Mouse (Mus musculus): ENCODE data around the gene Tgtp2. TPM values are rescaled to one million over a fixed set of nuclear protein-coding genes. Genes with fewer than 3 reads are reported as not detected.
"Not testable (repeated sequence)": the region's sequence is repeated elsewhere in the genome, so short reads cannot be mapped to it uniquely, and the experiment has no call there.

Tgtp2 gene
- total RNA-seq, 2 experiments from 2014 or later = 0.17 TPM; not detected in 1

DNA sequence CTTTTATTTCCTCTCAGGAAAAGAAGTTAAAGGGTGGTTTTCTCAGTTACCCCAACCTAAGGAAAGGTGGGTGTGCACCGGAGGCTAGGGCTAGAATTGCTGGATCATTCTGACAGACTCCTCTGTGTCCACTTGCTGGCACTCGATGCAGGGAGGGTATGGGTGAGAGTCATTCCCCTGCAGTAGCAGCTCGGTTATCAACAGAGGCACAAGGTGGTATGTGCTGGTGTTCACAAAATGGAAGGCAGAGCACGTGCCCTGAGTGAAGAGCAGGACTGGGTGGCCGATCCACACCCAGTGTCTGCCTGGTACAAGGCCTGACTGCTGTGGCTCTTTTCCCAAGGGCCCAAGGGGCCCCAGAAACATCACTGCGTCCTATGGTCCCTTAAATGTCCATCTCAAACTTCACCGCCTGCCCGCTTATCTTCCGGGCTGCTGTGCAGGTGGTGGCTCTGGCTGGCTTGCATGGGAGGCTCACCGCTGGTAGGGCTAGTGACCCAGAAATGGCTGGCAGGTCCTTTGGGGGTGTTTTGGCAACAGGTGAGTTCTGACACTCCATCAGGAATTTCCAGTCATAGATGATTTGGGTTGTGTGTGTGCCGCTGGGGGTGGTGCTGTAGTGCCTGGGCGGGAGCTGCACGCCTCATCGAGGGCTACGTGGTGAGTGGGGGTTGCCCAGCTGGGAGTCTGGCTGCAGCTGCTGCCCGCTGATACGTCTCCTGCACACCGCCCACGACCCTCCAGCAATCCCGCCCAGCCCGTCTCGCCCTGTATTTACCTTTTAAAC, 24.0 kb upstream of the Tgtp2 start:
- no peak for DNase-seq (ENCODE audit: low spot score in 2 of 2)
- intact Hi-C loops (cut with DNase I) = no loop called here

DNA sequence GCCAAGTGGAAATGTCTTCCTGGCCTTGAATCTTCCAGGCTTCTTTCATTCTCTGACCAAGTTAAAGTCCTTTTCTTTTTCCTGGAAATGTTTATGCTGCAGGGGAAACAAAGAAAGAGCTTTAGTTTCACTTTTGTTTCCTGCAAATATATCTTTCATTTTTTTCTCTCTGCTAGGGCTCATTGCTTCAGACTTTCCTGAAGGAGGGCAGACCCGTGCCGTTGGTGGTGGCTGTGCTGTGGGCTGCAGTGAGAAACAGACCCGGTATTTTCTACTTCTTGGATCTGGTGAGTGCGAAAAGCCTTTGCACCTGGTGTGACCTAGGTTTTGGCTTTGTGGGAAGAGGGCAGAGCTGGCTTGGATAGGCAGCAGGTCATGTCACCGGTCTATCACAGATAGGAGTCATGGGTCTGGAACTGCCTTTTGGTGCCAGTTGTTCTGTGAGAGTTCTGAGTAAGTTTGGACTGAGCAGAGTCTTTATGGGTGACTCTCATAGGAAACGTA, 22.9 kb upstream of the Tgtp2 start:
- intact Hi-C loops (cut with DNase I) = no loop called here
- no peak for DNase-seq (ENCODE audit: low spot score in 2 of 2)

DNA sequence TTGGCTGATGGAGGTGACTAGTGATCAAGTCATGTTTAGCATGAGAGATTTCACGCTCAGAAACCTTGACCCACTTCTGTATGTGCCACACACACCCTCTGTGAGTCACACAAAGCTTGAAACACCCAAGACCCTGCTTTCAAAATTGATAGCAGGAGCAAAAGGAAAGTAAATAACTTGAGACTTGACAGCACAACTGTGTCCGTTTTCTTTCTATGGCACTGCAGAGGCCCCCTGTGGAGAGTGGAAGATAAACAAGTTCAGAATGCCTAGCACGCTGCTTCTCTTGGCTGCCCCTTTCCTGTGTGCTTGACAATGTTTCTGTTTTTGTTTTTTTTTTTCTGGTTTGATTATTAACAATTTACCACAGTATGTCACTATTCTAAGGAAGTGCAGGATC, 20.9 kb upstream of the Tgtp2 start:
- intact Hi-C loops (cut with DNase I) = no loop called here
- DNase-seq (ENCODE audit: low spot score in 2 of 2) = no peak

DNA sequence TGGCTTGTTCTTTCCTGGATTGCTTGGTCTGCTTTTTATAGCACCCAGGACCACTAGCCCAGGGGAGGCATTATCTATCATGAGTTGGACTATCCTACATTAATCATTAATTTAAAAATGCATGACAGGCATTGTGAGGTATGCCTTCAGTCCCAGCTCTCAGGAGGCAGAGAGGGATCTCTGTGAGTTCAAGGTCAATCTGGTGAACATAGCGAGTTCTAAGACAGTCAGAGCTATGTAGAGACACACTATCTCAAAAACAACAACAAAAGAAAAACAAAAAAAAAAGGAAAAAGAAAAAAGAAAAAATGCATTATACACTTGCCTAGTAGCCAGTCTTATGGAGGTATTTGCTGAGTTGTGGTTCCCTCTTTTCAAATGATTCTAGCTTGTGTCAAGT, 20.4 kb upstream of the Tgtp2 start:
- no peak for DNase-seq (ENCODE audit: low spot score in 2 of 2)
- intact Hi-C loops (cut with DNase I) = no loop called here

DNA sequence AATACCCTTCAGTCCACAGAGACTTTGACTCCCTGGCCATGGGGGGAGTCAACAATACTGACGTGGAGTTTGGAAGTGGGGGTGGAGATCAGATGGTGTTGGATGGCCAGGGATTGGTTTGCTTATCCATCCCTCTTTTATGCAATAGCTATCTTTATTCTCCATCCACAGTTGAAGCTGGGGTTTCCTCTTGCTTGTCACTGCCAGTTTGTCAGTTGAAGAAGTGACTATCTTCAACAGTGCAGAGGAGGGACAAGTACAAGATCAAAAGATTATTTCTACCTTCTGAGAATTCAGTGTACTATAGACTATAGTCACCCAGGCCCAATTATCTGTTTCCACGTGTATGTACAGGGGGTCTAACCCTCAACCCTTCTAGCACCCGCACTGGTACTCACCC, 19.8 kb upstream of the Tgtp2 start:
- DNase-seq (ENCODE audit: low spot score in 2 of 2) = no peak
- intact Hi-C loops (cut with DNase I) = no loop called here

DNA sequence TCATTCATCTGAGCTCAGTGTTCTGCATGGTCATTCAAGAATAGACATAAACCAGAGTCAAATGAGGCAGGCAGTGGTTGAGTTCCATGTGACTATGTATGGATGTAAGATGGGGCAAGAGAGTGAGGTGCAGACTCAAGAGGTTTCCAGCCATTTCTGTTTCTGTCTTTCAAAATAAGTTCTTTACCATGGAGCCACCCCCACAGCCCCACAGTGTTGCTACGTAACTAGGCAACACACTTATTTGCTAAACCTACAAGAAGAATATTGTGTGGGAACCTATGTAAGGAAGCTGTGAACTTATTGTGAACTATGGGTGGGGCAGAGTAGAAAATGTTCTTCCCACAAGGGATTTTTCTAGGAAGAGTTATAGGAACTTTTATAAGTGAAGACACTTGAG, 19.1 kb upstream of the Tgtp2 start:
- intact Hi-C loops (cut with DNase I) = no loop called here

DNA sequence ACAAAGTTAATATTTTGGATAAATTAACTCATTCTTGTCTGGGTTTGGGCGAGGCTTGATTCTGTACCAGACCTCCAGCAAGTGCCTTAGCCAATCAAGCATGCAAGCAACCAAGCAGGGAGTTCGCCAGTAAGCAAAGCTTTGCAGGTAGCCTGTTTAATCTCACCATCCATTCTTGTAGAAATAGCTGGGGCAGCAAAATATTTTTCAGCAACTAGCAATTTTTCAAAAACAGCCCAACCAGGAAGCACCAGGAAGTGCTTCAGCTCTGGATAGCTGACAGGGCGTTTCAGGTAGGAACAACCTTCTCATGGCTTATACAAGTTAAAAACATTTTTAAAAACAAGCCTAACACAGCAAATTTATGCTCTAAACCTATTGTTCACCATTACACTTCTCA, 17.9 kb upstream of the Tgtp2 start:
- DNase-seq (ENCODE audit: low spot score in 2 of 2) = no peak
- intact Hi-C loops (cut with DNase I) = no loop called here

More for the DNA sequence above, 19.1 kb upstream of the Tgtp2 start:
- DNase-seq (ENCODE audit: low spot score in 2 of 2) = peak; percentile 45 to 54

DNA sequence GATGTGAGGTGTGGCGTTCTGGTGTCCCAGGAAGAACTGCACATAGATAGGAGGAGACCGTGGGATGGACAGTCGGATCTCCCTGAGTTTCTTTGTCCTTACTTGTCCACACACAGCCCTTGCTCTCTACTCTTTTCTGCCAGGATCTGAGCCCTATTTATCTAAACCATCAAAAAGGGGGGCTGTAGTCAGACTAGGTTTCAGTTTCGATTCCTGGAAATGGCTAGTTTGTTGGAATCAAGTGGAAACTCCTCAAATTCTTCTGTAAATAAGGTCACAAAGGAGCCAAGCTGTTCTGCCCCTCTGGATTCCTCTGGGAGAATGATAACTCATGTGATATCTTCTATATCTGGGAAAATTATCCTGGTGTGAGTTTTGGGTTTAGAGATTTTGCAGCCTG, 17.4 kb upstream of the Tgtp2 start:
- intact Hi-C loops (cut with DNase I) = no loop called here

DNA sequence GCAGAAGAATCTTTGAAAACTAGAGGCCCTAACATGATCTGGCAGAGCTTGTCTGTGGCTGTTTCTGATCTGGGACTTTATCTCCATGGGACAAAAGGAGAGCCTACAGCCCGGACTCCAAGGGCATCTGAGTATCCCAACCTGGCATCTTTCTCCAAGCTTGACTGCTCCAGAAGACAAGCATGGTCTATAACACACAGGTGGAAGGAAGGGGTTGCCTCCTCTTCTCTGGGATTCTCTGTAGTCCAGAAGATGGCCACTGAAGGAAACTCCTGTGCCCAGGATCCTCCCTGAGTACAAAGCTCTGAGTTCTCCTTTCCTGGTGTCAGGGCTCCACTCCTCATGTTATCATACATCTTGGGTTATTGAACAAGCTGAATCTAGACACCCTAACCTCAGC, 16.6 kb upstream of the Tgtp2 start:
- intact Hi-C loops (cut with DNase I) = no loop called here
- DNase-seq (ENCODE audit: low spot score in 2 of 2) = no peak

More for the DNA sequence above, 17.4 kb upstream of the Tgtp2 start:
- no peak for DNase-seq (ENCODE audit: low spot score in 2 of 2)

DNA sequence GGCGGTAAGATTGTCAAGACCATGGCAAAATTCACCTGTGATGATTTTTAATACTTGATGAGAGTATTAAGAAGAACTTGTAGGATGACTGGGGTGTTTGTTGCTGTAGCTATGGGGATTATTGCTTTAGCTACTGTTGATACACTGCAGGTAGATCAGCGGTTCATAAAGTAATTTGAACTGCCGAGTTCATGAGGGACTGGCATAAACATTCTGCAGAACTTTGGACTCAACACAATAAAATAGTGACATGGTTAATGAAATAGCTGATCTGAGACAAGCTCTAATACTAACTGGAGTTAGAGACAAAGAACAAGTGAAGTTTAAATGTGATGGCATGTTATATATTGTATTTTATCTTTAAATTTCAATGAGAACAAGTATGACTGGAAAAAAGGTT, 14.7 kb upstream of the Tgtp2 start:
- intact Hi-C loops (cut with DNase I) = no loop called here
- DNase-seq (ENCODE audit: low spot score in 2 of 2) = no peak

DNA sequence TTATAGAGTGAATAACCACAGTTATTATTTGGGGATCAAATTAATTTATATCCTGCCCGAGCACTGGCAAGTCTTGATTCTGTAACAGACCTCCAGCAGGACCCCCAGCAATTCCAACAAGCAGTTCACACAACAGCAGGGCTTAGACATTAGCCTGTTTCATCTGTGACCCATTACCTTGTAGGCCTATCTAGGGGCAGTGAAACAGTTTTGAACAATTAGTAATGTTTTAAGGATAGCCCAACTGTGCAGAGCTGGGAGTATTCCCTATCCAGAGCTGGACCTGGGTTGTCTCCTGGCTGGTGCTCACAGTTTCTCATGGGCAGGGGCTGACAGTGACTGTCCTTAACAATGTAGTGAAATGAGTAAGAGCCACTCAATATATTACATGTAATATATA, 13.0 kb upstream of the Tgtp2 start:
- intact Hi-C loops (cut with DNase I) = loop anchor here (2.0 kb wide), 1 partner anchor 156 kb away; no protein-coding TSS in a partner anchor
- no peak for DNase-seq (ENCODE audit: low spot score in 2 of 2)

DNA sequence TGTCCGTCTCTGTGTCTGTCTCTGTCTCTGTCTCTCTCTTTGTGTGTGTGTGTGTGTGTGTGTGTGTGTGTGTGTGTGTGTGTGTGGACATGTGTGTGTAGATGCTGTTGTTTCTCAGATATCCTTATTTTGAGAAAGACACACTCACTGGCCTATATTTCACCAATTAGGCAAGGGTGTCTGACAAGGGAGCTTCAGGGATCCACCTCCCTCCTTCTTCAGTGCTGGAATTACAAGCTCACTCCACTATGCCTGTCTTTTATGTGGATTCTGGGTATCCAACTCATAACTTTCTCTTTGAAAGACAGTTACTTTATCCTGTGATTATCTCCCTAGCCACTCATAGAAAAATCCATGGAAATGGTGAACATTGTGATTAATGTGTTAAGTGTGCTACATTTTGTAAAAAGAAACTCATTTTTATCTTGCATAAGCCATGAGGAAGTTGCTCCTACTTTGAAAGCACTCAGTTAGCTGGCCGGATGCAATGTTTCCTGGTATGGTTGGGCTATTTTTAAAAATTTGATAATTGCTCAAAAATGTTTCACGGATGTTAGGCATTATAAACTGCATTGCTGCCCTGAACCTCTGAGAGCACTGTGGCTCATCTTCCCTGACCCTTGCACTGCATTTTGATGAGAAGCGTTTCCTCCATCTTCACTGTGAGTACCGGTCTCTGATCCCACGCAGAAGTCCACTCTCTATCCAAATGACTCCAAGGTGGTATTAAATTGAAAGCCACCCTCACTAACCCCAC, 12.2 kb upstream of the Tgtp2 start, which contains the start of gene Ifi47:
Gene Ifi47 (plus strand): TSS at position 587 of the 757 bp plus-strand sequence.
- intact Hi-C loops (cut with DNase I) = loop anchor here (2.0 kb wide), 1 partner anchor 155 kb away; no protein-coding TSS in a partner anchor

DNA sequence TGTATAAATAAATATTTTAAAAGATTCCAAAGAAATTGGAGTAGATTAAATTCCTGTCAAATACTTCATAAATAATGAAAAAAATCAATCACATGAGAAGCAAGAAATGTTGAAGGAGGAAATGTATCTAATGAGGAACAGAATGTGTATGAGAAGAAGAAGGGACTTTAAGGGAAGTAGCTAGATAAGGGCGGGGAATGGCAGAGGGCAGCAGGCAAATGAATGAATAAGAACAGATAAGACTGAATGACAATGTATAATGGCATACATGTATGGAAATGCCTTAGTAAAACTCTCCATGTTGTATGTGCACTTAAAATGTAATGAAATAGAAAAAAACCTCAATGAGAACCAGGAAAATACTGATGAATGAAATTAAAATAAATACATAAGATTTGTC, 4.4 kb upstream of the Tgtp2 start:
- intact Hi-C loops (cut with DNase I) = no loop called here
- DNase-seq (ENCODE audit: low spot score in 2 of 2) = no peak

More for the DNA sequence above, 12.2 kb upstream of the Tgtp2 start, which contains the start of gene Ifi47:
- DNase-seq (ENCODE audit: low spot score in 2 of 2) = not testable (repeated sequence)

DNA sequence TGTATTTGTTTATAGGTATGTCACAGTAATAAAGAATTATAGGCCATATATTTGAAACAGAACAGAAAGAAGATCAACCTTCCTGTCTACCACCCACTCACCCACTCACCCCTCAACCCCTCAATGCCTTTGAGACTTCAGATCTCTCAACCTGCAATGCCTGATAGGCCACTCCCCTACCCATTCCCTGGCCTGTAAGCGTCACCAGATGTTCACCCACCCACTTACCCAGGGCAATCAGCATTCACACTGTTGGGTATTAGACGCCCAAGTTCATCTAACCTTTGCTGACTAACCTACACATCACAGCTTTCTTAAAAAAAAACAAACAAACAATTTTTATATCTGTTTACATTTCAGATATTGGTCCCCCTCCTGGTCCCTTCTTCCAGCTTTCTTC, 2.1 kb downstream of the Tgtp2 start:
- intact Hi-C loops (cut with DNase I); DNase-seq (ENCODE audit: low spot score in 2 of 2): not testable (repeated sequence)

DNA sequence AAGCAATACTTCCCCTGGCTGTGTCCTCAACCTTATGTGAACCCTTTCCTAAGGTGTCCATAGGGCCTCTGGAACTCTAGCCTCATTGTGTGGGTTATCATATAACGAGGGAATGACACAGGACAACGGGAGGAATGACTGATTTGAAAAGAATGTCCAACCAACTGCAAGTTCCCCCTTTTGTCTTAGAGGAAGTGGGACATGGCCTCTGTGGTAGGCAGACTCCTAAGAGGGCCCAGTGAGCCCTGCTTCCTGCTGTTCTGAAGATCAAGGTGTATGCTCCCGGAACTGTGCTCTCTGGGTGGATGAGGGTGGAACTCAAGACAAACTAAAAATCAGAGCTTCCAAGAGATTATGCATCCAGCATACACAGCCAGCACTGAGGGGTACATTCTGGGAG, 3.9 kb downstream of the Tgtp2 start:
- intact Hi-C loops (cut with DNase I); DNase-seq (ENCODE audit: low spot score in 2 of 2): not testable (repeated sequence)

DNA sequence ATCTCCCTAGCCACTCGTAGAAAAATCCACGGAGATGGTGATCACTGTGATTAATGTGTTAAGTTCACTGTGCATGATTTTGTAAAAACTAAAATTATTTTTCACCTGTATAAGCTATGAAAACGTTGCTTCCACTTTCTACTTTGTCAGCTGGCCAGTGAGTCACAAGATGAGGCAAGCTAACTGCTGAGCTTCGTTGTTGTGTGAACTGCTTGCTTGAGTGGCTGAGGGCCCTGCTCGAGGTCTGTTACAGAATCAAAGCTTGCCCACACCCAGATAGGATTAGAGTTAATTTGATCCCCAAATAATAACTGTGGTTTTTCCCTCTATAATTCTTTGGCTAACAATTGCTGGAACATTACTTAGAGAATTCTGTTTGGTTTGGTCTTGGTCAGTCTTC, 12.1 kb downstream of the Tgtp2 start:
- intact Hi-C loops (cut with DNase I); DNase-seq (ENCODE audit: low spot score in 2 of 2): not testable (repeated sequence)

DNA sequence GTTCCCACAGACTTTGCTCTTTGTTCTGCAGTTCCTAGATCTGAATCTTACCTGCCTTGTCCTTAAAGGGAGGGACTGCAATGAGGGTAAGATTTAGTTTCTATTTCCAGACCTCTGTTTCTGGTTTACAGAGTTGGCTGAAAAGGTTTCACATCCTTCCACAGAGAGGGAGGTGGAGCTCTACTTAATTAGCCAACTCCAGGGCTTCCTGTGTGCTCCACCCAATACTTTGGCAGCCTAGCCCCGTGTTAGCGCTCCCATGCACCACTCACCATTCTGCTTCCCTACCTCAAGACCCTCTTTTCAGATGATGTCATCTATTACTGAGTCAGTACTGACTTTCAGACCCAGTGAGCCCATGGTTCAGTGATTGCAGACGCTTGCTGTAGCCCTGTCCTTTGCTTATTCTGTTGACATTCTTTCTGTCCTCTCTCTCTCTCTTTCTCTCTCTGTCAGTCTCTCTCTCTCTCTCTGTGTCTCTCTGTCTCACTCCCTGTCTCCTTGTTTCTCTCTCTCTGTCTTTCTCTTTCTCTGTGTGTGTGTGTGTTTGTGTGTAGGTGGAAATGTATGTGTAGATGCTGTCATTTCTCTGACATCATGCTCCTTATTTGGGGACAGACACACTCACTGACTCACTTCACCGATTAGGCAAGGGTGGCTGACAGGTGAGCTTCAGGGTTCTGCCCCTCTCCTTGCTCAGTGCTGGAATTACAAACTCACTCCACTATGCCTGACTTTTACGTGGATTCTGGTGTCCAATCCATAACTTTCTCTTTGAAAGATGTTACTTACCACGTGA, 12.7 kb downstream of the Tgtp2 start, which contains the start of gene 9930111J21Rik2:
Gene 9930111J21Rik2 (minus strand): TSS at position 150 of the 799 bp plus-strand sequence.
- DNase-seq (ENCODE audit: low spot score in 2 of 2); intact Hi-C loops (cut with DNase I): not testable (repeated sequence)

DNA sequence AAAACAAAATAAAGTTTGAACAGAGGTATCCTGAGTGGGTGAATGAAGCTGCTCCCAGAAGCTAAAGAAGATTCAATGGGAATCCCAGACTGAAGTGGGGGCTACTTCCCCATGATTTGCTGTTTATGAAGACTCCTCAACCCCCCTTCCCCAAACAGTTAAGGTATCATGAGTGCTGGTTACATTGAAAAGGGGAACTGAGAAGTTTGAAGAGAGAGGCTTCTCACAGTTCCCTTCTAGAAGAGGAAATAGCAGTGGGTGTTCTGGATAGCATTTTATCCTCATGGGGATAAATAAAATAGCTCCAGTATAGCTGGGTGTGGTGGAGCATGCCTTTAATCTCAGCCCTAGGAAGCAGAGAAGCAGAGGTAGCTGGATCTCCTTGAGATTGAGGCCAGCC, 13.9 kb downstream of the Tgtp2 start:
- intact Hi-C loops (cut with DNase I); DNase-seq (ENCODE audit: low spot score in 2 of 2): not testable (repeated sequence)

DNA sequence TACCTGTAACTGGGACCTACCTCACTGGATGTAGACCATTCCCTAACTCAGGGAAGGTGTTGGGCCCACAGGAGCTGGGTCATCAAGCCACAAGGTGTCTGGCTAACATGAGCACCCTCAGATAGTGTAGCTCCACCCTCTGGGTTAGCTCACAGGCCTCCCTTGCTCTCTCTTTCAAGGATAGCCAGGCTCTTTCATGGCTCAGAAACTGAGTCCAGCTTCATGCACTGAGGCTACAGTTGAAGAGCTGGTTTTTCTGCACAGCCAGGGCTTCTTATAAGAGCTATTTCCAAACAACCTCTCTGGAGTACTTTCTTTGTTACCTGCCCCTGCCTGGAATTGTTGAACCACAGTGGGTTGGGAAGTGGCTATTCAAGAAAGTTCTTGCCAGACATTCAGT, 51.9 kb downstream of the Tgtp2 start:
- intact Hi-C loops (cut with DNase I); DNase-seq (ENCODE audit: low spot score in 2 of 2): not testable (repeated sequence)
